Mouse (Mus musculus): ENCODE results near the gene Carns1.

GRCm38 (mm10) chr19:4159049-4159448 is 16.2 kb downstream of the Carns1 start:
- TF ChIP-seq CTCF (IDR thresholded peaks at IDR 0.05; ENCODE audit: low read depth) (no peak), EP300 (IDR thresholded peaks at IDR 0.05; ENCODE audit: low read depth) (no peak)
